12 mouse cellular contexts compared by ENCODE assay signal in genomic region chr16:42911815-42912214, GRCm38 (mm10). TPM values are rescaled to one million over a fixed set of nuclear protein-coding genes. Genes with fewer than 3 reads are reported as not detected.
DNase-seq lines count a peak whose midpoint lies in the region; ATAC-seq and TF ChIP-seq lines count a peak whose summit lies in the region.
"Had no signal": no experiment of that assay in that cellular context is flagged by ENCODE, and none has a peak within 500 bp of the region (broad histone marks: within the 10 kb centered on the region; RNA-seq: fewer than 3 reads in every experiment).

No protein-coding gene starts in this region.

- peak; percentile 23 for DNase-seq in kidney, adult 18-20 months
- DNase-seq in ES-CJ7 (ENCODE audit: low read depth, low spot score) (peak; percentile 5), MEL (ENCODE audit: low read depth, low spot score) (no peak)
- peak; percentile 37 for DNase-seq in lung, adult 2 months
- DNase-seq in urinary bladder, postnatal 10 days (ENCODE audit: low spot score) = no peak
- no peak for DNase-seq in frontal cortex, postnatal 14 days (ENCODE audit: low spot score in 2 of 2)
- DNase-seq: gastrocnemius, postnatal 14 days had no signal

- no peak for TF ChIP-seq EP300 in MEL (IDR thresholded peaks at IDR 0.05; ENCODE audit: low read depth in 1 of 2, low read length in 2 of 2)

- TF ChIP-seq CTCF in MEL (IDR thresholded peaks at IDR 0.05 in 2 of 3, conservative IDR thresholded peaks at IDR 0.05 in 1 of 3; ENCODE audit: control insufficient read depth in 1 of 3, insufficient read depth in 1 of 3, low read depth in 2 of 3, low read length in 3 of 3, poor library complexity in 1 of 3, severe bottlenecking in 1 of 3) = no peak; a peak in 1 of 6 replicates
- TF ChIP-seq CTCF in lung, adult 2 months (IDR thresholded peaks at IDR 0.05; ENCODE audit: insufficient read depth, low read length) = no peak

- WGBS in kidney, embryonic 14.5 days = 81% methylated on average over 5 of the region's 5 CpGs
- 43% methylated on average over 5 of the region's 5 CpGs for WGBS in lung, adult 2 months

- H3K27ac ChIP-seq in kidney, embryonic 14.5 days (ENCODE audit: low read depth, low read length) = no peak overlapping the region
- no peak overlapping the region for H3K27ac ChIP-seq in MEL (ENCODE audit: control insufficient read depth, low read depth, low read length)
- H3K27ac ChIP-seq: liver, embryonic 14.5 days had no signal

- no peaks in the 10 kb centered on the region for H3K79me2 ChIP-seq in MEL (ENCODE audit: control insufficient read depth, insufficient read depth, low read length, poor library complexity)

- no peak for ATAC-seq in kidney, embryonic 14.5 days (ENCODE audit: low FRiP score, low TSS enrichment)
- ATAC-seq: forebrain, embryonic 14.5 days; hindbrain, embryonic 16.5 days had no signal

- no peak overlapping the region for H3K4me3 ChIP-seq in kidney, embryonic 14.5 days (ENCODE audit: low read length)
- no peak overlapping the region for H3K4me3 ChIP-seq in MEL (ENCODE audit: control insufficient read depth in 1 of 2, insufficient read depth in 1 of 2, low read depth in 2 of 2, low read length in 2 of 2)
- H3K4me3 ChIP-seq in lung, adult 2 months (replicated peaks; ENCODE audit: extremely low read depth, low read depth, low read length) = no peak overlapping the region
- H3K4me3 ChIP-seq: heart, embryonic 15.5 days had no signal

- no peaks in the 10 kb centered on the region for H3K27me3 ChIP-seq in kidney, embryonic 14.5 days (ENCODE audit: control insufficient read depth, insufficient read depth, low read length)
- no peaks in the 10 kb centered on the region for H3K27me3 ChIP-seq in MEL (ENCODE audit: control insufficient read depth in 1 of 2, insufficient read depth in 2 of 2, low read length in 2 of 2)
- H3K27me3 ChIP-seq: heart, embryonic 15.5 days had no signal

- H3K4me1 ChIP-seq in kidney, embryonic 14.5 days (ENCODE audit: control insufficient read depth, insufficient read depth, low read length) = 0 out of 2 replicates have a peak, but pooled peaks cover 9% of the 10 kb centered on the region
- H3K4me1 ChIP-seq in MEL (ENCODE audit: control insufficient read depth in 1 of 2, insufficient read depth in 2 of 2, low read length in 2 of 2) = peaks cover 8% of the 10 kb centered on the region in 2 experiments; a peak in 3 of 4 replicates
- peaks cover 20% of the 10 kb centered on the region for H3K4me1 ChIP-seq in lung, adult 2 months (ENCODE audit: control insufficient read depth, insufficient read depth, low read length)

- H3K36me3 ChIP-seq in kidney, embryonic 14.5 days (ENCODE audit: control insufficient read depth, insufficient read depth, low read length) = no peaks in the 10 kb centered on the region
- peaks cover 0 to 10% of the 10 kb centered on the region in 2 experiments; a peak in 2 of 4 replicates for H3K36me3 ChIP-seq in MEL (ENCODE audit: control insufficient read depth in 1 of 2, insufficient read depth in 2 of 2, low read length in 2 of 2)
- H3K36me3 ChIP-seq: heart, embryonic 15.5 days had no signal

- no peaks in the 10 kb centered on the region for H3K9me3 ChIP-seq in kidney, embryonic 14.5 days (ENCODE audit: control insufficient read depth, low read length)
- no peaks in the 10 kb centered on the region for H3K9me3 ChIP-seq in MEL (replicated peaks; ENCODE audit: insufficient read depth, low read length)
- H3K9me3 ChIP-seq: heart, embryonic 15.5 days had no signal

- no peak overlapping the region for H3K9ac ChIP-seq in kidney, embryonic 14.5 days (ENCODE audit: low read depth, low read length)
- H3K9ac ChIP-seq in MEL (ENCODE audit: control insufficient read depth, low read depth, low read length, poor library complexity, severe bottlenecking) = no peak overlapping the region
- H3K9ac ChIP-seq: heart, embryonic 15.5 days; liver, embryonic 14.5 days had no signal

- TF ChIP-seq RAD21 in MEL (IDR thresholded peaks at IDR 0.05; ENCODE audit: low read depth, low read length) = no peak

- H3K4me2 ChIP-seq in kidney, embryonic 14.5 days (replicated peaks; ENCODE audit: low read depth, low read length) = no peak overlapping the region
- H3K4me2 ChIP-seq: heart, embryonic 15.5 days had no signal

- no peak for TF ChIP-seq POLR2A in MEL (IDR thresholded peaks at IDR 0.05; ENCODE audit: control insufficient read depth in 1 of 2, insufficient read depth in 1 of 2, low read depth in 1 of 2, low read length in 2 of 2, poor library complexity in 1 of 2)
- no peak for TF ChIP-seq POLR2A in lung, adult 2 months (IDR thresholded peaks at IDR 0.05; ENCODE audit: borderline replicate concordance, extremely low read depth, low read depth, low read length)

TF ChIP-seq in MEL, 35 proteins besides CTCF, POLR2A, EP300 and RAD21:
- TF ChIP-seq BHLHE40 (IDR thresholded peaks at IDR 0.05; ENCODE audit: borderline replicate concordance, low read depth, low read length) (no peak), TBP (IDR thresholded peaks at IDR 0.05; ENCODE audit: low read depth, low read length) (no peak), SMC3 (IDR thresholded peaks at IDR 0.05; ENCODE audit: low read depth, low read length) (peak; percentile 36; the same call in 1 of the 2 replicates)

RNA-seq across cellular contexts. Expression of gene Zbtb20, which starts 36.1 kb away (rescaled TPM):
- polyA plus RNA-seq in kidney, embryonic 14.5 days (2014; fragmentation: Nextera tagmentation; extraction: Ambion mirVana) = 43.3 and 44.5 TPM in 2 replicates
- 0.26 and 0.27 TPM in 2 replicates for total RNA-seq in MEL (2012; rRNA removed)
- polyA plus RNA-seq in MEL (2012; ENCODE audit: insufficient read depth in 1 of 2, insufficient read length in 2 of 2, low read depth in 1 of 2, low replicate concordance in 2 of 2, missing spikeins in 1 of 2) = under 1 TPM in 1 of 2 experiments, not detected in 1; 0.17 TPM
- 29.9 and 30.7 TPM in 2 replicates for polyA plus RNA-seq in lung, adult 2 months (2012; rRNA removed)

Comparison
In these comparisons a context has a peak if more than half of its experiments do, and no peak if none do; other contexts are left out.
1. DNase-seq: peak in kidney, adult 18-20 months (single experiment), ES-CJ7 (single experiment) and lung, adult 2 months (single experiment); none in MEL (single experiment), urinary bladder, postnatal 10 days (single experiment) and frontal cortex, postnatal 14 days (0 of 2).
2. RNA of gene Zbtb20, which starts 36.1 kb away (polyA plus RNA-seq): 43.3 to 44.5 TPM in kidney, embryonic 14.5 days and 29.9 to 30.7 TPM in lung, adult 2 months; 0.17 TPM in MEL; every median in the first group is over 10 times any median in the second.